Mouse (Mus musculus): ENCODE results near the gene Cd19. TPM values are rescaled to one million over a fixed set of nuclear protein-coding genes. Genes with fewer than 3 reads are reported as not detected.

The Cd19 gene
- under 1 TPM; 0.53 to 0.56 TPM for total RNA-seq (2021)
- long read RNA-seq, experiment 1, partial matches to known transcripts: 0 of 1 reads
- long read RNA-seq, experiment 1, other reads (novel, unspliced or antisense): 0 of 1 reads
- long read RNA-seq, experiment 2, partial matches to known transcripts: 1 of 1 reads
- long read RNA-seq, experiment 2, other reads (novel, unspliced or antisense): 0 of 1 reads

GRCm38 (mm10) chr7:126414725-126415124, at the start of gene Cd19:
Cd19 (minus strand) TSS chr7:126414889.
- intact Hi-C loops (cut with DNase I): no loop called here
- no peak for DNase-seq

- intact Hi-C loops (cut with DNase I): no loop called here
- peak; percentile 39 to 41 for DNase-seq
These were observed 49.4 kb upstream of the Cd19 start for GRCm38 (mm10) chr7:126464121-126464520.

- DNase-seq: no peak
- intact Hi-C loops (cut with DNase I): no loop called here
These were observed 48.9 kb upstream of the Cd19 start for GRCm38 (mm10) chr7:126463547-126463946.

GRCm38 (mm10) chr7:126463004-126463403, 48.3 kb upstream of the Cd19 start, which contains the start of gene Atp2a1:
Atp2a1 (minus strand) TSS chr7:126463108.
- intact Hi-C loops (cut with DNase I): no loop called here
- DNase-seq: no peak

GRCm38 (mm10) chr7:126461626-126462025, 46.9 kb upstream of the Cd19 start:
- intact Hi-C loops (cut with DNase I): no loop called here
- no peak for DNase-seq

- intact Hi-C loops (cut with DNase I): no loop called here
- DNase-seq: no peak
These were observed 46.1 kb upstream of the Cd19 start for GRCm38 (mm10) chr7:126460623-126461399.

- no peak for DNase-seq
- intact Hi-C loops (cut with DNase I): no loop called here
These were observed 44.3 kb upstream of the Cd19 start for GRCm38 (mm10) chr7:126458844-126459618.

- intact Hi-C loops (cut with DNase I): no loop called here
- DNase-seq: no peak
These were observed 43.5 kb upstream of the Cd19 start for GRCm38 (mm10) chr7:126458225-126458624.

GRCm38 (mm10) chr7:126456382-126457266, 41.9 kb upstream of the Cd19 start:
- intact Hi-C loops (cut with DNase I): no loop called here
- DNase-seq: no peak

GRCm38 (mm10) chr7:126455242-126455641, 40.6 kb upstream of the Cd19 start:
- intact Hi-C loops (cut with DNase I): no loop called here

GRCm38 (mm10) chr7:126453861-126454260, 39.2 kb upstream of the Cd19 start:
- intact Hi-C loops (cut with DNase I): no loop called here
- DNase-seq: no peak

More at GRCm38 (mm10) chr7:126455242-126455641, 40.6 kb upstream of the Cd19 start:
- DNase-seq: no peak

GRCm38 (mm10) chr7:126452244-126452643, 37.6 kb upstream of the Cd19 start:
- DNase-seq: no peak
- intact Hi-C loops (cut with DNase I): no loop called here

GRCm38 (mm10) chr7:126450641-126451040, 36.0 kb upstream of the Cd19 start:
- intact Hi-C loops (cut with DNase I): no loop called here
- no peak for DNase-seq

- intact Hi-C loops (cut with DNase I): no loop called here
- DNase-seq: no peak
These were observed 35.3 kb upstream of the Cd19 start for GRCm38 (mm10) chr7:126449991-126450390.

- intact Hi-C loops (cut with DNase I): no loop called here
- DNase-seq: no peak
These were observed 33.8 kb upstream of the Cd19 start for GRCm38 (mm10) chr7:126448481-126448880.

- intact Hi-C loops (cut with DNase I): no loop called here
- no peak for DNase-seq
These were observed 31.5 kb upstream of the Cd19 start for GRCm38 (mm10) chr7:126446217-126446616.

GRCm38 (mm10) chr7:126445104-126445815, 30.6 kb upstream of the Cd19 start:
- DNase-seq: no peak
- intact Hi-C loops (cut with DNase I): no loop called here

- intact Hi-C loops (cut with DNase I): no loop called here
- DNase-seq: no peak
These were observed 29.8 kb upstream of the Cd19 start for GRCm38 (mm10) chr7:126444536-126444935.

- intact Hi-C loops (cut with DNase I): no loop called here
- no peak for DNase-seq
These were observed 29.3 kb upstream of the Cd19 start for GRCm38 (mm10) chr7:126443997-126444396.

GRCm38 (mm10) chr7:126440134-126440533, 25.4 kb upstream of the Cd19 start:
- DNase-seq: no peak
- intact Hi-C loops (cut with DNase I): no loop called here
